Mouse (Mus musculus): ENCODE results near the gene Ap4s1. TPM values are rescaled to one million over a fixed set of nuclear protein-coding genes. Genes with fewer than 3 reads are reported as not detected.

The Ap4s1 gene
- polyA plus RNA-seq, 1 experiment = 1.5 TPM

- Histone ChIP-seq H3K27me3 (ENCODE audit: control insufficient read depth) (no peaks in the 10 kb centered on the region), H3K9me3 (ENCODE audit: control insufficient read depth, low read length) (peaks cover 14% of the 10 kb centered on the region), H3K36me3 (ENCODE audit: control insufficient read depth) (peaks cover 27% of the 10 kb centered on the region), H3K4me1 (ENCODE audit: control insufficient read depth) (peaks cover 63% of the 10 kb centered on the region), H3K4me3 (replicated peaks) (peak overlapping the region; percentile 72)
- TF ChIP-seq GATA1 (IDR thresholded peaks at IDR 0.05; ENCODE audit: low read length) (peak; percentile 93), TAL1 (IDR thresholded peaks at IDR 0.05; ENCODE audit: low read length) (peak; percentile 93)
These were observed 9.0 kb downstream of the Ap4s1 start for GRCm38 (mm10) chr12:51699623-51700393.

GRCm38 (mm10) chr12:51701723-51702122, 10.9 kb downstream of the Ap4s1 start:
- Histone ChIP-seq H3K4me3 (replicated peaks) (no peak overlapping the region), H3K36me3 (ENCODE audit: control insufficient read depth) (peaks cover 28% of the 10 kb centered on the region), H3K9me3 (ENCODE audit: control insufficient read depth, low read length) (peaks cover 14% of the 10 kb centered on the region), H3K4me1 (ENCODE audit: control insufficient read depth) (peaks cover 61% of the 10 kb centered on the region), H3K27me3 (ENCODE audit: control insufficient read depth) (no peaks in the 10 kb centered on the region)
- no peak for TF ChIP-seq GATA1 (IDR thresholded peaks at IDR 0.05; ENCODE audit: low read length)
- no peak for TF ChIP-seq TAL1 (IDR thresholded peaks at IDR 0.05; ENCODE audit: low read length)

GRCm38 (mm10) chr12:51703859-51704258, 13.0 kb downstream of the Ap4s1 start:
- Histone ChIP-seq H3K4me1 (ENCODE audit: control insufficient read depth) (peaks cover 48% of the 10 kb centered on the region), H3K4me3 (replicated peaks) (no peak overlapping the region), H3K9me3 (ENCODE audit: control insufficient read depth, low read length) (peaks cover 13% of the 10 kb centered on the region), H3K36me3 (ENCODE audit: control insufficient read depth) (peaks cover 26% of the 10 kb centered on the region), H3K27me3 (ENCODE audit: control insufficient read depth) (no peaks in the 10 kb centered on the region)
- TF ChIP-seq GATA1 (IDR thresholded peaks at IDR 0.05; ENCODE audit: low read length) (no peak), TAL1 (IDR thresholded peaks at IDR 0.05; ENCODE audit: low read length) (no peak)

- Histone ChIP-seq H3K9me3 (ENCODE audit: control insufficient read depth, low read length) (peaks cover 9% of the 10 kb centered on the region), H3K27me3 (ENCODE audit: control insufficient read depth) (no peaks in the 10 kb centered on the region), H3K4me3 (replicated peaks) (no peak overlapping the region), H3K4me1 (ENCODE audit: control insufficient read depth) (peaks cover 43% of the 10 kb centered on the region), H3K36me3 (ENCODE audit: control insufficient read depth) (peaks cover 21% of the 10 kb centered on the region)
- TF ChIP-seq GATA1 (IDR thresholded peaks at IDR 0.05; ENCODE audit: low read length) (no peak), TAL1 (IDR thresholded peaks at IDR 0.05; ENCODE audit: low read length) (no peak)
These were observed 13.7 kb downstream of the Ap4s1 start for GRCm38 (mm10) chr12:51704572-51704971.

DNA sequence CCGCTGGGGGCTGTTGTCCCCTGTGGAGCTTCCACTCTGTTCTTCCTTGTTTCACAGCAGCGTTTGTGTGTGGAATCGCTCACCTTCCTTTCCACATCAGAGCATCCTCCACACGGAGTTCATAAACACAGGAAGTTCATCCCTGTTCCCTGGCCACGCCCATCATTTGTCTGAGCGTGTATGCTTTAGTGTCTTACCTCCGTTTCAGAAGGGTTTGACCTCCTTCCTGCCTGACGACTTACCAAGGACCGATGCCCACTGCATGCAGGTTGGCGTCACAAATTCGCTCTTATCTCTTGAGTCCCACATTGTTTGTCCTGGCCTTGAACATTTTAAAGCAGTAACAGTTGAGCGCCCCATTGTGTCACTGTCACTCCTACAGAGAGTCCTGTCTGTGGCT, 14.9 kb downstream of the Ap4s1 start:
- TF ChIP-seq GATA1 (IDR thresholded peaks at IDR 0.05; ENCODE audit: low read length) = no peak
- no peak for TF ChIP-seq TAL1 (IDR thresholded peaks at IDR 0.05; ENCODE audit: low read length)
- peaks cover 40% of the 10 kb centered on the region for H3K4me1 ChIP-seq (ENCODE audit: control insufficient read depth)

DNA sequence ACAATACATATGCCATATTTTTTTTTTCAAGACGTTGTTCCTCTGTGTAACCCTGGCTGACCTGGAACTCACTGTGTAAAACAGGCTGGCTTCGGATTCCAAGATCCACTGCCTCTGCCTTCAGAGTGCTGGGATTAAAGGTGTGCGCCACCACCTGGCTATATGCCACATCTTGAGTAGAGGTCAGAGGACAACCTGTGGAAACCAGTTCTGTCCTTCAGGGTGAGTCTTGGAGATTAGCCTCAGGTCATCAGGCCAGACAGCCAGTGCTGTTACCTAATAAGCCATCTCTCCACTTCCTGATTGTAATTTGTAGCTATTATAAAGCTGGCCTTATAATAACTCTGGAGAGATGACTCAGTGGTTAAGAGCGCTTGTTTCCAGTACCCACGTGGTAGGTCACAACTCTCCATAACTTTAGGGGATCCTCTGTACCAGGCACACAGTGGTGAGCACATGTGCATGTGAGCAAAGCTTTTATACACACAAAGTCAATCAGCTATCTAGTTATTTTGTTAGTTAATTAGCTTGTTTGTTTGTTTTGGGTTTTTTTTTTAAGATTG, 15.9 kb downstream of the Ap4s1 start:
- peaks cover 34% of the 10 kb centered on the region for H3K4me1 ChIP-seq (ENCODE audit: control insufficient read depth)
- TF ChIP-seq TAL1 (IDR thresholded peaks at IDR 0.05; ENCODE audit: low read length) = no peak
- no peak for TF ChIP-seq GATA1 (IDR thresholded peaks at IDR 0.05; ENCODE audit: low read length)
- peaks cover 16% of the 10 kb centered on the region for H3K36me3 ChIP-seq (ENCODE audit: control insufficient read depth)
- H3K4me3 ChIP-seq (replicated peaks) = no peak overlapping the region
- H3K9me3 ChIP-seq (ENCODE audit: control insufficient read depth, low read length) = peaks cover 5% of the 10 kb centered on the region
- no peaks in the 10 kb centered on the region for H3K27me3 ChIP-seq (ENCODE audit: control insufficient read depth)

More for the DNA sequence above, 14.9 kb downstream of the Ap4s1 start:
- Histone ChIP-seq H3K9me3 (ENCODE audit: control insufficient read depth, low read length) (peaks cover 9% of the 10 kb centered on the region), H3K27me3 (ENCODE audit: control insufficient read depth) (no peaks in the 10 kb centered on the region), H3K36me3 (ENCODE audit: control insufficient read depth) (peaks cover 21% of the 10 kb centered on the region), H3K4me3 (replicated peaks) (no peak overlapping the region)

DNA sequence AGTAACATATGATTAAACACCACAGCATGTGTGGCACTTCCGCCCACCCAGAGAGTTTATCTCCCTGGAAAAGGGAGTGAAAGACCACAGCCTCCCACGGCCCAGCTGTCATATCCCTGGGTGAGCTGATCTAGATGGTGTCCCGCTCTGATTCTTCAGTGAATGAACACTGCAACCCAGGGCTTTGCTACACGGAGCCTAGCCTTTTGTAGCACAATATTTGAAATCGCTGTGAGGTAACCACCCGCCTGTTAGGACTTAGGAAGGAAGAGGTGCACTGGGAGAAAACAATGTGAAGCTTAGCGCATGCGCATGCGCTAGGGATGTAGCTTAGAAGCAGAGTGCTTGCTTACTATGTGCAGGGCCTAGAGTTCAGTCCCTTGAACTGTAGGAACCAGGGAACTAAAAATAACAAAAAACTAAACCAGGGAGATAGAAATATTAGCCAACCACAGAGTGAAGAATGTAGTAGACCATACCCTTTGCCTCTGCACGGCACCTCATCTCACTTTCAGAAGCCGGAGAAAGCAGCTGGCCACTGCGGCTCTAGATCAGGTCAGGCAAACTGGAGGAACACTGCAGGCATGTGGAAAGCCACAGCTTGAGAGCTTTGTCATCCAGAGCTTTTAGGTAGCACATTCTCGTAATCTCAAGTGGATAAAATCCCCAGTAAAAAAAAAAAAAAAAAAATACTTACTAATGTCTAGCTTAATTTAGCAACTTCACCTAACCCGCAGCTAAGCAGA, 18.3 kb downstream of the Ap4s1 start:
- peaks cover 5% of the 10 kb centered on the region for H3K36me3 ChIP-seq (ENCODE audit: control insufficient read depth)
- no peaks in the 10 kb centered on the region for H3K9me3 ChIP-seq (ENCODE audit: control insufficient read depth, low read length)
- TF ChIP-seq TAL1 (IDR thresholded peaks at IDR 0.05; ENCODE audit: low read length) = no peak
- no peak for TF ChIP-seq GATA1 (IDR thresholded peaks at IDR 0.05; ENCODE audit: low read length)
- no peak overlapping the region for H3K4me3 ChIP-seq (replicated peaks)
- H3K4me1 ChIP-seq (ENCODE audit: control insufficient read depth) = peaks cover 29% of the 10 kb centered on the region
- H3K27me3 ChIP-seq (ENCODE audit: control insufficient read depth) = no peaks in the 10 kb centered on the region

DNA sequence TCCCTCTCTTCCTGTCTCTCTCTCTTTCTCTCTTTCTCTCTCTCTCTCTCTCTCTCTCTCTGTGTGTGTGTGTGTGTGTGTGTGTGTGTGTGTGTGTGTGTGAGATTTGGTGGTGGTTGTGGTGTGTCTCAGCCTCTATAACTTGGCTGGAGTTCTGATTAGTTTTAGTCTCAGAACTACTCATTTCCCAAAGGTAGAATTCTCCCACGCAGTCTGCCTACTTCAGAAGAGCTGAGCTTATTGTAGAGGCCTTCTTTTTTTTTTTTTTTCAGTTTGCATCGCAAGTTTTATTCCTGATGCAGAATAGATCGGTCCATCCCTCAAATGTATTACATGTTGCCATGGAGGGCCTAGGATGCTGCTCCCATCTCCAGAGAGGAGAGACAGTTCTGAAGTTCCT, 18.9 kb downstream of the Ap4s1 start:
- H3K4me1 ChIP-seq (ENCODE audit: control insufficient read depth) = peaks cover 25% of the 10 kb centered on the region
- no peak overlapping the region for H3K4me3 ChIP-seq (replicated peaks)
- no peak for TF ChIP-seq GATA1 (IDR thresholded peaks at IDR 0.05; ENCODE audit: low read length)
- no peak for TF ChIP-seq TAL1 (IDR thresholded peaks at IDR 0.05; ENCODE audit: low read length)
- no peaks in the 10 kb centered on the region for H3K9me3 ChIP-seq (ENCODE audit: control insufficient read depth, low read length)
- H3K36me3 ChIP-seq (ENCODE audit: control insufficient read depth) = peaks cover 3% of the 10 kb centered on the region
- no peaks in the 10 kb centered on the region for H3K27me3 ChIP-seq (ENCODE audit: control insufficient read depth)

DNA sequence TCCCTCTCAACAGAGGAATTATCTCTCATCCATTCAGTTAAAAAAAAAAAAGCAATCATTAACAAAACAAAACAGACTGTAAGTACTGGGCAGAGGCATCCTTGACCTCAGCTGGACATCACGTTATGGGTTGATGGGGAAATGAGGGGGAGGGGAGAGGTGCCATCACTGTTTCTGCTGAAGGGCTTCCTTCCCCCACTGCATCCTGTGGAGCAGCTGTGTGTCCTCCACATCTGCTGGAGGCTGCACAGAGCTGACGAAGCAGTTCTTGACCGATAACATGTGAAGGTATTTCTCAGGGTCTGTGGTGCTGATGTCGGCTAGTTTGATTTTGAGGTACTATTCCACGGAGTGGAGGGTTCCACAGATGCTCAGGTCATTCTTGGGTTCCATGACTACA, 19.3 kb downstream of the Ap4s1 start:
- TF ChIP-seq TAL1 (IDR thresholded peaks at IDR 0.05; ENCODE audit: low read length) (no peak), GATA1 (IDR thresholded peaks at IDR 0.05; ENCODE audit: low read length) (no peak)
- Histone ChIP-seq H3K4me3 (replicated peaks) (no peak overlapping the region), H3K27me3 (ENCODE audit: control insufficient read depth) (no peaks in the 10 kb centered on the region), H3K9me3 (ENCODE audit: control insufficient read depth, low read length) (no peaks in the 10 kb centered on the region), H3K36me3 (ENCODE audit: control insufficient read depth) (peaks cover 2% of the 10 kb centered on the region), H3K4me1 (ENCODE audit: control insufficient read depth) (peaks cover 22% of the 10 kb centered on the region)

Measured in erythroblast, embryonic 14.5 days (primary cell).